Mouse (Mus musculus): ENCODE measurements around the gene Ajap1. TPM values are rescaled to one million over a fixed set of nuclear protein-coding genes. Genes with fewer than 3 reads are reported as not detected.

The Ajap1 gene
- polyA plus RNA-seq, 1 experiment from 2014 or later, result 0.28 TPM

DNA sequence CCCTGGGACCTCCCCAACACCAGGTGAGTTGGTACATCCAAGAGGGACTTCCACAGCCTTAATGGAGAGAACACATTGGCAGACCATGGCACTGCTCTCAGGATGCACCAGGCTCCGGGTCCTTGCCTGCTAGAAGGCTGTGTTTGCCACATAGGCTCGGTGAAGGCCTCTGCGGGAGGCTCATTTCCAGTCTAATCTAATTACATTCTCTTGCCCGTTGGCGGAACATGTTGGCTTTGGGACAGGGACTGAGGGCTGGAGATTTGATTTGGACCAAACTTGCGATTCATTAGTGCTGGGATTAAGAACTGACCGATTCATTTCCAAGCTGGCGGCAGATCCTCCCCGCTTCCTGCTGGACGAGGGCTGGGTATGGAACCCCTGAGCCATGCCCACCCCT is 101.7 kb downstream of the Ajap1 start:
- no peak overlapping the region for H3K4me3 ChIP-seq (ENCODE audit: low read length)
- WGBS, result 79% methylated on average over 10 of the region's 10 CpGs
- H3K9ac ChIP-seq (ENCODE audit: low read length), result no peak overlapping the region
- no peak for ATAC-seq (ENCODE audit: low read depth)
- no peaks in the 10 kb centered on the region for H3K36me3 ChIP-seq (ENCODE audit: control insufficient read depth, insufficient read depth, low read length)
- no peaks in the 10 kb centered on the region for H3K27me3 ChIP-seq (ENCODE audit: control insufficient read depth, insufficient read depth, low read depth, low read length)
- H3K9me3 ChIP-seq (ENCODE audit: control insufficient read depth, low read length), result 0 out of 2 replicates have a peak, but pooled peaks cover 6% of the 10 kb centered on the region
- H3K4me2 ChIP-seq (ENCODE audit: low read depth, low read length), result no peak overlapping the region
- no peak overlapping the region for H3K27ac ChIP-seq (ENCODE audit: low read length)
- no peaks in the 10 kb centered on the region for H3K4me1 ChIP-seq (replicated peaks; ENCODE audit: control insufficient read depth, insufficient read depth, low read length)

DNA sequence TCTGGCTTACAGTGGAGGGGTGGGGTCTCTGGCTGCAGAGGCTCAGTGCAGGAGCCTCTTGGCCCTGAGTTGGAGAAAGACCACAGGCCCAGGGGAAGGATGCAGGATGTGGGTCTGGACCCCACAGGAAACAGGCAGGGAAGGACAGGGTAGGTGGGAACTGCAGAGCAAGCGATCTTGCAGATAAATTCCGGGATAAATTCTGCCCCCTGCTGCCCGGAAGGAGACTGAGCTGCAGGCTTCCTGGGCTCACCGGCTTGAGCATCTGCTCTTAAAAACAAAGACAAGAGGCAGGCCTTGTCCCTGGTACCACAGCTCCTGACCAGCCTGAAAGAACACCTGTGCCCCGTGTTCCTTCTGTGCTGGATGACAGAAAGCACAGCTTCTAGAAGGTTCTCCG is 104.6 kb downstream of the Ajap1 start:
- H3K27me3 ChIP-seq (ENCODE audit: control insufficient read depth, insufficient read depth, low read depth, low read length), result no peaks in the 10 kb centered on the region
- no peak overlapping the region for H3K4me3 ChIP-seq (ENCODE audit: low read length)
- H3K4me1 ChIP-seq (replicated peaks; ENCODE audit: control insufficient read depth, insufficient read depth, low read length), result no peaks in the 10 kb centered on the region
- WGBS, result 16% methylated on average over 6 of the region's 6 CpGs
- H3K4me2 ChIP-seq (ENCODE audit: low read depth, low read length), result no peak overlapping the region
- H3K9ac ChIP-seq (ENCODE audit: low read length), result no peak overlapping the region
- ATAC-seq (ENCODE audit: low read depth), result no peak
- 0 out of 2 replicates have a peak, but pooled peaks cover 3% of the 10 kb centered on the region for H3K9me3 ChIP-seq (ENCODE audit: control insufficient read depth, low read length)
- no peaks in the 10 kb centered on the region for H3K36me3 ChIP-seq (ENCODE audit: control insufficient read depth, insufficient read depth, low read length)
- no peak overlapping the region for H3K27ac ChIP-seq (ENCODE audit: low read length)

- Histone ChIP-seq H3K9me3 (ENCODE audit: control insufficient read depth, low read length) (no peaks in the 10 kb centered on the region; the same call in 1 of the 2 replicates), H3K27me3 (ENCODE audit: control insufficient read depth, insufficient read depth, low read depth, low read length) (no peaks in the 10 kb centered on the region), H3K27ac (ENCODE audit: low read length) (no peak overlapping the region), H3K4me1 (replicated peaks; ENCODE audit: control insufficient read depth, insufficient read depth, low read length) (no peaks in the 10 kb centered on the region), H3K4me3 (ENCODE audit: low read length) (no peak overlapping the region), H3K4me2 (ENCODE audit: low read depth, low read length) (no peak overlapping the region), H3K9ac (ENCODE audit: low read length) (no peak overlapping the region), H3K36me3 (ENCODE audit: control insufficient read depth, insufficient read depth, low read length) (no peaks in the 10 kb centered on the region)
- whole genome bisulfite sequencing, result 77% methylated on average over 6 of the region's 6 CpGs
- ATAC-seq (ENCODE audit: low read depth), result no peak
Measured at GRCm38 (mm10) chr4:153374233-153374632, 108.4 kb downstream of the Ajap1 start.

GRCm38 (mm10) chr4:153373125-153373524 is 109.5 kb downstream of the Ajap1 start:
- Histone ChIP-seq H3K4me1 (replicated peaks; ENCODE audit: control insufficient read depth, insufficient read depth, low read length) (no peaks in the 10 kb centered on the region), H3K9me3 (ENCODE audit: control insufficient read depth, low read length) (no peaks in the 10 kb centered on the region; the same call in 1 of the 2 replicates), H3K27me3 (ENCODE audit: control insufficient read depth, insufficient read depth, low read depth, low read length) (no peaks in the 10 kb centered on the region), H3K9ac (ENCODE audit: low read length) (no peak overlapping the region), H3K27ac (ENCODE audit: low read length) (no peak overlapping the region), H3K4me3 (ENCODE audit: low read length) (no peak overlapping the region), H3K36me3 (ENCODE audit: control insufficient read depth, insufficient read depth, low read length) (no peaks in the 10 kb centered on the region), H3K4me2 (ENCODE audit: low read depth, low read length) (no peak overlapping the region)
- 82% methylated on average over 14 of the region's 14 CpGs for WGBS
- ATAC-seq (ENCODE audit: low read depth), result no peak

DNA sequence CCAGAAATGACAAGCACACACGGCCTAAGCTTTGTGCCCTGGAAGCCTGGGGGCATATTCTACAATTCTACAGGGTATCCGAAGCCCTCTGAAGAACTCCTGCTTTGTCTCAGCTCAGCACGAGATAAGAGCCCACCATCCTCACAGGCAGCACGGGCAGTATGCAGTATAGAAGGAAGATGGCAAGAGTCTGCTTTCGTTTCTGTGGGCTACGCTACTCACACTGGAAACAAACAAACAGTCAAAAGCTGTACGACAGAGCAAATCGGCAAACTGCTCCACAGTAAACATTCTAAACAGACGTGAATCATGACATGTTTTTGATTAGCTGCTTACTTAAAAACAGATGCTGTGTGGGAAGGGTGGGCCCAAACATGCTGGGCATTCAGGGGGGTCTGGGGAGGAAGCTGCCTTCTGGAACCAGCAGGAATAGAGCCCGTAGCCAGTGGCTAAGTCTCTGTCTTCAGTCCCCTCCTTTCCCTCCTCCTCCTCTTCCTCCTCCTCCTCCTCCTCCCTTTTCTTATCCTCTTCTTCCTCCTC is 113.9 kb downstream of the Ajap1 start:
- no peaks in the 10 kb centered on the region for H3K4me1 ChIP-seq (replicated peaks; ENCODE audit: control insufficient read depth, insufficient read depth, low read length)
- no peak for ATAC-seq (ENCODE audit: low read depth)
- no peak overlapping the region for H3K4me3 ChIP-seq (ENCODE audit: low read length)
- no peak overlapping the region for H3K27ac ChIP-seq (ENCODE audit: low read length)
- no peaks in the 10 kb centered on the region; the same call in 1 of the 2 replicates for H3K9me3 ChIP-seq (ENCODE audit: control insufficient read depth, low read length)
- H3K9ac ChIP-seq (ENCODE audit: low read length), result no peak overlapping the region
- no peaks in the 10 kb centered on the region for H3K27me3 ChIP-seq (ENCODE audit: control insufficient read depth, insufficient read depth, low read depth, low read length)
- H3K4me2 ChIP-seq (ENCODE audit: low read depth, low read length), result no peak overlapping the region
- H3K36me3 ChIP-seq (ENCODE audit: control insufficient read depth, insufficient read depth, low read length), result no peaks in the 10 kb centered on the region
- WGBS, result 47% methylated on average over 10 of the region's 10 CpGs

GRCm38 (mm10) chr4:153360868-153361545 is 121.6 kb downstream of the Ajap1 start:
- no peak overlapping the region for H3K9ac ChIP-seq (ENCODE audit: low read length)
- H3K27me3 ChIP-seq (ENCODE audit: control insufficient read depth, insufficient read depth, low read depth, low read length), result no peaks in the 10 kb centered on the region
- no peaks in the 10 kb centered on the region for H3K36me3 ChIP-seq (ENCODE audit: control insufficient read depth, insufficient read depth, low read length)
- H3K4me3 ChIP-seq (ENCODE audit: low read length), result no peak overlapping the region
- 27% methylated on average over 13 of the region's 13 CpGs for WGBS
- H3K9me3 ChIP-seq (ENCODE audit: control insufficient read depth, low read length), result no peaks in the 10 kb centered on the region
- no peak for ATAC-seq (ENCODE audit: low read depth)
- H3K27ac ChIP-seq (ENCODE audit: low read length), result no peak overlapping the region
- no peaks in the 10 kb centered on the region for H3K4me1 ChIP-seq (replicated peaks; ENCODE audit: control insufficient read depth, insufficient read depth, low read length)
- no peak overlapping the region for H3K4me2 ChIP-seq (ENCODE audit: low read depth, low read length)

GRCm38 (mm10) chr4:153358243-153358550 is 124.4 kb downstream of the Ajap1 start:
- no peaks in the 10 kb centered on the region for H3K36me3 ChIP-seq (ENCODE audit: control insufficient read depth, insufficient read depth, low read length)
- ATAC-seq (ENCODE audit: low read depth), result no peak
- no peak overlapping the region for H3K4me2 ChIP-seq (ENCODE audit: low read depth, low read length)
- H3K4me3 ChIP-seq (ENCODE audit: low read length), result no peak overlapping the region
- H3K9me3 ChIP-seq (ENCODE audit: control insufficient read depth, low read length), result no peaks in the 10 kb centered on the region
- H3K9ac ChIP-seq (ENCODE audit: low read length), result no peak overlapping the region
- H3K4me1 ChIP-seq (replicated peaks; ENCODE audit: control insufficient read depth, insufficient read depth, low read length), result no peaks in the 10 kb centered on the region
- WGBS, result 53% methylated on average over 7 of the region's 7 CpGs
- no peak overlapping the region for H3K27ac ChIP-seq (ENCODE audit: low read length)
- no peaks in the 10 kb centered on the region for H3K27me3 ChIP-seq (ENCODE audit: control insufficient read depth, insufficient read depth, low read depth, low read length)

- Histone ChIP-seq H3K9me3 (ENCODE audit: control insufficient read depth, low read length) (no peaks in the 10 kb centered on the region), H3K9ac (ENCODE audit: low read length) (no peak overlapping the region), H3K4me1 (replicated peaks; ENCODE audit: control insufficient read depth, insufficient read depth, low read length) (no peaks in the 10 kb centered on the region), H3K36me3 (ENCODE audit: control insufficient read depth, insufficient read depth, low read length) (no peaks in the 10 kb centered on the region), H3K27ac (ENCODE audit: low read length) (no peak overlapping the region), H3K4me2 (ENCODE audit: low read depth, low read length) (no peak overlapping the region), H3K27me3 (ENCODE audit: control insufficient read depth, insufficient read depth, low read depth, low read length) (no peaks in the 10 kb centered on the region), H3K4me3 (ENCODE audit: low read length) (no peak overlapping the region)
- no peak for ATAC-seq (ENCODE audit: low read depth)
- 46% methylated on average over 9 of the region's 9 CpGs for WGBS
Measured at GRCm38 (mm10) chr4:153357539-153358242, 124.9 kb downstream of the Ajap1 start.

DNA sequence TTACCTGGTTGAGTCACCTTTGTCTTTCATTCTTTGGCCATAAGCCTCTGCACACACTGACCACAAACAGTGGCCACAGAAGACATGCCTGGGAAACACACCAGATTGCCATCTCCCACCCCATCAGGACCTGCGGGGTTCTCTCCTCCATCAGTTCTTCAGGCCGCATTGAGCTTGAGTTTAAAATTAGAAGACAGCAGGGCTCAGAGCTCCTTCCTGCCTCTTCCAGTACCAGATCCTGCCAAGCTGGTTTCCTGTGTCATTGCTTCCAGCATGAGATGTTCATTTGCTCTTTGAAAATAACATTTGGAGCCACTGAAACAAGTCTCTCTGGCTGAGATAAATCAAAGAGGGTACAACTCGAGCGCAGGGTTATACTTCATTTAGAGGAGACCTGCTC is 126.4 kb downstream of the Ajap1 start:
- no peak overlapping the region for H3K4me2 ChIP-seq (ENCODE audit: low read depth, low read length)
- H3K27ac ChIP-seq (ENCODE audit: low read length), result no peak overlapping the region
- no peaks in the 10 kb centered on the region for H3K27me3 ChIP-seq (ENCODE audit: control insufficient read depth, insufficient read depth, low read depth, low read length)
- WGBS, result 85% methylated on average over 4 of the region's 4 CpGs
- no peaks in the 10 kb centered on the region for H3K4me1 ChIP-seq (replicated peaks; ENCODE audit: control insufficient read depth, insufficient read depth, low read length)
- H3K4me3 ChIP-seq (ENCODE audit: low read length), result no peak overlapping the region
- no peak for ATAC-seq (ENCODE audit: low read depth)
- no peaks in the 10 kb centered on the region for H3K9me3 ChIP-seq (ENCODE audit: control insufficient read depth, low read length)
- H3K9ac ChIP-seq (ENCODE audit: low read length), result no peak overlapping the region
- H3K36me3 ChIP-seq (ENCODE audit: control insufficient read depth, insufficient read depth, low read length), result no peaks in the 10 kb centered on the region

All from lung, embryonic 16.5 days (tissue).